Mouse (Mus musculus) kidney, adult 9 months (tissue): ENCODE data around the gene Trim16.

Experiments used
- DNase-seq: peaks from one replicate; pipeline ENCODE4 v3.0.0; 2022

Gene Trim16

GRCm38 (mm10) chr11:62820059-62820541 is at the start of gene Trim16:
Gene Trim16 (plus strand): TSS chr11:62820231.
- DNase-seq, result peak; percentile 85

DNA sequence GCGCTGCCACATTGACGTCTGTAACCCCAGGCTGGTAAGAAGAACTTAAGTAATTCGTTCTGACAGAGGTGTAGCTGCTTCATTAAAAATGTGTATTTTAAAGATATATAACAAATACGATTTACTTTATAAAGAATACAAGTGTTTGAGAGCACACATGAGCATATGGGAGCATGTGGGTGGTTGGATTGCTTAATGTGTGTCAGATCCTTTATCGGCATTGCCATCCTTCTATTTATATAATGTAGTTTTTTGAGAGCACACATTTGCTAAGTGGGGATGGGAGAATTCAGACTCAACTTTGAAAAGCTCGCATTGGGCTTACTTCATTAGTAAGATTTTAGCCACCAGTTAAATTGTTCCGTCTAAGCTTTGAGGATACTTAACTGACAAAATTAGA is 43.5 kb upstream of the Trim16 start:
- DNase-seq, result no peak

- DNase-seq, result peak; percentile 60
Observed at GRCm38 (mm10) chr11:62788935-62789616, 31.0 kb upstream of the Trim16 start, which contains the start of gene Zfp286. Gene Zfp286 (minus strand): TSS chr11:62789462.

DNA sequence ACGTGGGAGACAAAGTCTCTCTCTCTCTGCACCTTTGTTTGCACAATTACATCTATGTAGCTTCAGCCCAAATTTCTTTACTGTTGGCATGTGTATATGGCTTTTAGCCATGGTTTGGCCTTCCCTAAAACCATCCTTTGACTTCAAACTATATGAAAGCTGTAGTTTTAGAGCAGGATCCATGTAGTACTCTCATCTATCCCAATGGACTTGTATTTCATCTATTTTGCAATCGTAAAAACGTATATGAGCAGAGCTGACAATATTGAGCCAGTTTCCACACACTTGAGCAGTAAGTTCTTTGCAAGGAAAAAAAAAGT is 30.5 kb upstream of the Trim16 start:
- DNase-seq, result no peak

DNA sequence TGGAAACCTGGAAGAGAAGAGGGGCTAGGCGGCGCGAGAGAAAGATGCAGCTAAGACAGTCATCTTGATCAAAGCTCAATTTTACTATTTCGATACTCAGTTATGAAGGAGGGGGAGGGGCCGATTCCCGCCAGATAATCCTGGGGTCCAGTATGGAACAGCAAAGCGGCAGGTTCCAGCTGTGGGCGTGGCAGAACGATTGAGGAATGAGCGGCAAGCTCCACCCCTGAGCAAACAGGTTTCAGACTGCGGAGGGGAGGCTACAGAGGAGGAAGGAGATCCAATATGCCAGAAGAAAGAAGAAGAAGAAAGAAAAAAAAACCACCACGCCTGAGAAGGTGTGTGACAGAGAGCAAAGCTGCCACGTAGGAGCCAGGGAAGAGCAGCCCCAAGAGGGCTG is 15.9 kb upstream of the Trim16 start:
- DNase-seq, result no peak

DNA sequence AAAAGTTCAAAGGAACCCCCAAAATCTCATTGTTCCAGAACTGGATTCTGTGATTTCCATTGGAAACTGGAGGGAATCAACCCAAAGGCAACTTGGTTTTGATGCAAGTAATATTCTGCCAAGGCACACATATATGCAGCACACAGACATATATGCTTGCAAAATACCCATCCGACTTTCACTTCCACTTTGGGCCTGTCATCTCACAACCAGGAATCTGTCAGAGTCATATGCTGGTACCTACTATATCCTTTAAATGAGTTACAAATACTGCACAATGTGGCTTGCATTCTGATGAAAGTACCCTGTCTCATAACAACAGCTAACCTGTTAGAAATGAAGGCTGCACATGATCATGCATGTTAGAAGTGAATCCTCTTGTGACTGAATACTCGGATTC is 12.1 kb upstream of the Trim16 start:
- DNase-seq, result no peak

DNA sequence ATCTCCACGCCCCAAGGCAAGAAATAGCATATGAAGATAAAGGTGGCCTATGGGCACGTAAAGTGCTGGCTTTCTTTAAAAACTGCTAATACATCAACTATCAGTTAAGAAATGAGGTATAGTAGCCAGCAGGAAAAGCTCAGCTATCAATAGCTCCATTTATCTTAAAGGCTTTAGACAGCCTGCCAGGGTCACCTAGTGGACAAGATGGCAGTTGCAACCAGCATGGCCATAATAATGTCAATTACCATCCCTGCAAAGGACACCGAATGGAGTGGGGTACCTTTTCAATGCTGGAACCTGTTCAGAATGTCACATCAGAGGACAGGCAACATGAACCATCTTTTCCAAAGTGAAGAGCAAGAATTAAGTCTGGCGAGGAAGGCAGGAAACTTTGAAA is 10.8 kb upstream of the Trim16 start:
- no peak for DNase-seq

- no peak for DNase-seq
Observed at GRCm38 (mm10) chr11:62812268-62812667, 7.8 kb upstream of the Trim16 start.

DNA sequence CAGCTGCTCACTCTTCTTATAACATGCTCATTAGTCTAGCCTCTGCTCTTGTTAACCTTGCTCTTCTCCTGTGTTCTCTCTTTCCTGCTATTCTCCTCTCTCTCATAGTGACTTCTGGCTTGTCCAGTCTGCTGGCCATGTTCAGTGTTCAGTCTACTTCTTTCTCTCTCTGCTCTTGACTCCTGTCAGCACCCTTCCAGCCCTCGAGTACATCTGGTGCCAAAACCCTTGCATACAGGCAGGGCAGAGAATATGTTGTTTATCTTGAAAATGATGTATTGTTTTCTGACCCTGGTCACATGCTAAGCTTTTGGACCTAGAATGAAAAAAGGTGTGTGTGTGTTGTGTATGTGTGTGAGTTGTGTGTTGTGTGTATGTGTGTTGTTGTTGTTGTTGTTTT is 6.5 kb upstream of the Trim16 start:
- no peak for DNase-seq

- DNase-seq, result no peak
Observed at GRCm38 (mm10) chr11:62813970-62814624, 5.9 kb upstream of the Trim16 start.

DNA sequence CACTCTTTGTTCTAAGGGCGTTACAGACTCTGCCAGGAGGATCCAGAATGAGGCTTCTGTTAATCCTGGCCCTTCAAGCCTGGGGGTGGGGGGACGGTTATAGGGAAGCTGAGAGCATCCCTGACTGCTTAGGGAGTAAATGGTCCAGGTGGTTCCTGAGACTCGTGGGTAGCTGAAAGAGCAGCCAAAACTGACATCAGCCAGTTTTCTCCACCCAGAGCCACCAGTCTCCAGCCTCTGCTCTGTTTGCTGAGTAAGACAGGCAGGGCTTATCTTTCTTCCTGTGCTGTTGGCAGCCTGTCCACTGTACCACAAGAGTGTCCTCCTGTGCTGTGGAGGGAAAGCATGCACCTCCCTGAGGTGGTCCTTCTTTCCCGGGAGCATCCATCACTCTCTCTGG is 5.4 kb upstream of the Trim16 start:
- DNase-seq, result no peak

- DNase-seq, result no peak
Observed at GRCm38 (mm10) chr11:62815438-62815837, 4.6 kb upstream of the Trim16 start.

- no peak for DNase-seq
Observed at GRCm38 (mm10) chr11:62816591-62816990, 3.4 kb upstream of the Trim16 start.

DNA sequence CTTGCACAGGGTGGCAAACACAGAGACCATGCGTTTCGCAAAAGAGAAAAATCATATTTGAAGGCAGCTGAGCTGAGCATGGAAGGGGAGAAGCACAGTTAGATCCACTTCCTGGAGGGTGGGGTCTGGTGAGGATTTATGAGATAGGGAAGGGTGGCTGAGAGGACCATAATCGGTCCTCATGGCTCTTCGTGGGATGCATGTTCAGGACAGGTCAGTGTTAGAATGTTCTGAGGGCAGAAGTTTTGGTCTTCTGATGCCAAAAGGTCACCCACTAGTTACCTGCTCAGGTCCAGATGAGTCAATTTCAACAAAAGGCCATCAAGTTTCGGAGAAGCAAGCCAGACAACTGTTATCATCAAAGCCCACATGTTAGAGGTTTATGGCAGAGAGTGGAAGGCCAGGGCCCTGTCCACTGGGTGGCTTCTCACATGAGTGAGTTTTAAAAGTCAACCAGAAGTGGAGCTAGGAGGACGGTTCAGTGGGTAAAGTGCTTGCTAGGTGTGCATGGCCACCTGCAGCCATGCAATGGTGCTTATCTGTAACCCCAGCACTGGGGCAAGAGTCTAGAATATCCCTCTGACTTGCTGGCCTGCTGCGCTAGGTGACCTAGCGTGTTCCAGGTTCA is 858 bp upstream of the Trim16 start:
- no peak for DNase-seq

DNA sequence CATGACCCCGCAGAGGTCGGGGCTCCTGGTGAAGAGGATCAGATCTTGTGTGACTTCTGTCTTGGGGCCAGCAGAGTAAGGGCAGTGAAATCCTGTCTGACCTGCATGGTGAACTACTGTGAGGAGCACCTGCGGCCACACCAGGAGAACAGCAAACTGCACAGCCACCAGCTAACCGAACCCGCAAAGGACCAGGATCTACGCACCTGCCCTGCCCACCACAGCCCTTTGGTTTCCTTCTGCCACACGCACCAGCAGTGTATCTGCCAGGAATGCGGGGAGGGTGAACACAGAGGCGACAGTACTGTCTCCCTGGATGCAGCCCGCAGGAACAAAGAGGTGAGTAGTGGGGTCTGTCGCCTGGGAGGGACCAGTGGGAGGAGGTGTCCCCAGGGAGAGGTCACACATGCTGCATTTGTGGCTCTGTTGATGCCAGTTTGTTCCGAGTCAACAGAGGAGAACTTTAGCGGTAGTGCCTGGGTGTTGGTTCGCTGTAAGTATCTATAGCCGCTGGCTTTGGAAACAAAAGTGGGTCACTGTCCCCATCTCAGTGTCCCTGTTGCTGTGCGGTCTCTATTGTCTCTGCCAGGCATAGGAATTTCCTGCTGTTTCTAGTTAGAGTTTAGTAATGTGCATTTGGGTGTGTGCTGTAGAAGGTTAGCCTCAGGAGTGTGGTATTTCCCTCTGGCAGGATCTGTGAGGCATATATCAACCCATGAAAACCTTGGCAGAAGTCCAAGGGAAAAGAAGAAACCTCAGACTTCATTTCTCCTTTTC is 818 bp downstream of the Trim16 start:
- no peak for DNase-seq

- peak; percentile 54 for DNase-seq
Observed at GRCm38 (mm10) chr11:62821893-62822292, 1.9 kb downstream of the Trim16 start.

GRCm38 (mm10) chr11:62824211-62824610 is 4.2 kb downstream of the Trim16 start:
- no peak for DNase-seq

GRCm38 (mm10) chr11:62825222-62826105 is 5.4 kb downstream of the Trim16 start:
- DNase-seq, result no peak

DNA sequence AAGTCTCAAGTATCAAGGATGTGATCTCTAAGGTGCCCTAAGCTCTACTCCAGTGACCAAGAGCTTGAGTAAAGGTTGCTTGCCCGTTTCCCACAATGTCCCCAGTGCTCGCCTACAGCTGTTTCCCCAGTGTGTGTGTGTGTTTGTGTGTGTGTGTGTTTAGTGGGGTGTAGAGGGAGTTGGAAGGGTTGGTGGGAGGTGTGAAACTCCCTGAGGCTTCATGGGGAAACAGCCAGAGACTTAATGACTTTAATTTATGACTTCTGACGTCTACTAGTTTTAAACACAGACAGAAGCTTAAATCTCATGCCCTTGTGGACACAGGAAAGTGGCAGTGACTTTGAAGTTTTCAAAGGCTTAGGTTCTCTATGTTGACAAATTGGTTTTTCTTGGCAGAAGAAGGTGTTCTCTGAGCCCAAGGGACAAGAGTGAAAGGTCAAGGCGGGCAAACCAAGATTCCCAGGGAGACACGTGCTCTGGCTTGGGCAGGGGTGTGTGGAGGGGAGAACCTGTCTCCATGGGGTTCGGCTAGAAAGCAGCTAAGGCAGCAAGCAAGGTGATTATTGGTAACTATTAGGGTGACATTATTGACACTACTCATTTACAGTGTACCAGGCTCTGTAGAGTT is 6.2 kb downstream of the Trim16 start:
- peak; percentile 87 for DNase-seq

GRCm38 (mm10) chr11:62827135-62827534 is 7.1 kb downstream of the Trim16 start:
- DNase-seq, result no peak

- DNase-seq, result no peak
Observed at GRCm38 (mm10) chr11:62827911-62828310, 7.9 kb downstream of the Trim16 start.

DNA sequence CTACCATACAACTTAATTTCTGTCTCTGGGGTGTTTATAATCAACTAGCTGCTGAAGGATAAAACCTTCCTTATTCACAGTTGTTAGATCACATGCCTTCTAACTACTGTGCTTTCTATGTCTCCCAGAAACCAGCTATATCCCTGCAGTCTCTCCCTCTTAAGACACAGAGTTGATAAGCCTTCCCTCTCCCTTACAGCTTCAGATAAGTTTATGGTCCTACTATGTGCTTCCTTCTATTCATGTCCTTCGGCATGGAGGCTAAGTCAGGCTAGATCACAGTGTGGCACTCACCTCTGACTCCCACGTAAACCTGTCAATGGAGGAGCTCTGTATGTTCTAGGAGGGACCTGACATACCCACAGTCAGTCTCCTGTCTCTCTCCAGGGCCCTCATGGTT is 10.4 kb downstream of the Trim16 start:
- DNase-seq, result no peak
